Mouse (Mus musculus): ENCODE data around the gene Cpn1. TPM values are rescaled to one million over a fixed set of nuclear protein-coding genes. Genes with fewer than 3 reads are reported as not detected.

Gene Cpn1
- total RNA-seq, 1 experiment from 2014 or later, result not detected

DNA sequence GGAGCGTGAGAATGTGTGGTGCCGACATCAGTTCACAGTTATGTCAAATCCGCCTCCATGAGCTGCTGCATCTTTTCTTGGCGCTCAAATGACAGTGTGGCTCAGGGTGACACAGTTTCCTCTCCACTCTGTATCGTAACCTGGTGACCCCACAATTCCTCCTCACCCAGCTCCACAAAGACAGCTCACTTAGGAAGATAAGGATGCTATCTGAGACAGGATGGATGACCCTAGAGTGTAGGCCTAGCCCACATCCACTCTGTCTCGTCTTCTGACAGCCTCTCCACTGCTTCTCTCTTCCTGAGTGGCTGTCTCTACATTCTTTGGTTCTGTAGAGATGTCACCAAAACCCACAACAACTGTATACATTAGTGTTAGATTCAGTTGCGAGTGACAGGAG lies 9.1 kb upstream of the Cpn1 start:
- no peak for ATAC-seq (replicated peaks; ENCODE audit: insufficient number of reproducible peaks, low FRiP score, low TSS enrichment, poor library complexity, severe bottlenecking)

DNA sequence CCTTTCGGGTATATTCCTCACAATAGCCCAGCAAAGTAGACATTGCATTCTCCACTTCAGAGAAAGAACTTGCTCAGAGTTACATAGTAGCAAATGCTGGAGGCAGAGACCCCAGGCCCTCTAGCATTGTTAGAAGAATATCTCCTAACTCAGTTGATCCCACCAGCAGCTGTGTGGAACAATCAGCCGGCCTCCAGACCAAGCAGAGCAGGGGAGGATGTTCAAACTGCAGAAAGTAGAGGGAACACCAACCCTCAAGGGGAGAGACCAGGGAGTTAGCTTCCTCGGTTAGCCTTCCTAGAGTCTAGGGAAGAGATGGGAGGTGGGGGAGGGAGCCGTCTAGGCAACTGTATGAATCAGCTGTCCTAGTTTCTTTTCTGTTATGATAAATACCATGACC lies 6.1 kb upstream of the Cpn1 start:
- no peak for ATAC-seq (replicated peaks; ENCODE audit: insufficient number of reproducible peaks, low FRiP score, low TSS enrichment, poor library complexity, severe bottlenecking)

DNA sequence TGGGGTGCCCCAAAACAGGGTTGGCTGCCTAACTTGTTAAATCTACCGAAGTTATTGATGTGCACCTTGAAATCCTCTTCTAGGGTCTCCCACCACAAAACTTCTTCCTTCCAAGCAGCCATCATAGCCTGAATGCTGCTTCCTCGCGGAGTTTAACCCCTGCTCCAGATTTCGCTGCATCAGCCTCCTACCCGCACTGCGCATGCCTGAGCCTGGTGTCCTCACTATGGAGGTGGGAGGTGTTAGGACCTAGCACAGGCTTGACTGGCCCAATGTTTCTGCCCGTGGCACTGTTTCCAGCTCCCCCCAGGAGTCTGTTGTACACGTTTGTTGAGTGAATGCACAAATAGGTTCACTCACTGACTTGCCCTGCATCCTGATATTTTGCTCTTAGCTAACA lies 4.0 kb upstream of the Cpn1 start:
- ATAC-seq (replicated peaks; ENCODE audit: insufficient number of reproducible peaks, low FRiP score, low TSS enrichment, poor library complexity, severe bottlenecking), result no peak

DNA sequence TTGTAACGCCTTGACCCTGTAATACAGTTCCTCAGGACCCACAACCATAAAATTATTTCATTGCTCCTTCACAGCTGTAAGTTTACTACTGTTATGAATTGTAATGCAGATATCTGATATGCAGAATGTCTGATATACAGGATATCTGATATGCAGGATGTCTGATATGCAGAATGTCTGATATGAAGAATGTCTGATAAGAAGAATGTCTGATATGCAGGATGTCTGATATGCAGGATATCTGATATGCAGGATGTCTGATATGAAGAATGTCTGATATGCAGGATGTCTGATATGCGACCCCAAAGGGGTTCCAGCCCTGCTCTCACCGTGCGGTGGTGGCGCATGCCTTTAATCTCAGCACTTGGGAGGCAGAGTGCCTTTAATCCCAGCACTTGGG lies 4.4 kb downstream of the Cpn1 start:
- no peak for ATAC-seq (replicated peaks; ENCODE audit: insufficient number of reproducible peaks, low FRiP score, low TSS enrichment, poor library complexity, severe bottlenecking)

DNA sequence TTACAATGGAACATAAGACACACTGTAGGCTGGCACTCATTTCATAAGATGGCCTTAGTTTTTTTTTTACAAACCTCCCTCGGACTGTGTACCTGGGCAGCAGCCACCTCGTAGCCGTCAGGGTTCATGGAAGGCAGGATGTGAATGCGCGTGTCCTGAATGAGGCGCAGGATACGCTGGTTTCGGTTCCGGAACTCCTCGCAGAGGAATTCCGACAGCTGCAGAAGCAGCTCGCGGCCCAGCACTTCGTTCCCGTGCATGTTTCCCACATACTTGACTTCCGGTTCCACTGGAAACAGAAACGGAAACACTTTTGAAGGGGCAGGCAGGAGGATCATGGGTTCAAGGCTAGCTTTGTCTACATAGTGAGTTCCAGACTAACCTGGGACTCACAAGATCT lies 5.6 kb downstream of the Cpn1 start:
- no peak for ATAC-seq (replicated peaks; ENCODE audit: insufficient number of reproducible peaks, low FRiP score, low TSS enrichment, poor library complexity, severe bottlenecking)

DNA sequence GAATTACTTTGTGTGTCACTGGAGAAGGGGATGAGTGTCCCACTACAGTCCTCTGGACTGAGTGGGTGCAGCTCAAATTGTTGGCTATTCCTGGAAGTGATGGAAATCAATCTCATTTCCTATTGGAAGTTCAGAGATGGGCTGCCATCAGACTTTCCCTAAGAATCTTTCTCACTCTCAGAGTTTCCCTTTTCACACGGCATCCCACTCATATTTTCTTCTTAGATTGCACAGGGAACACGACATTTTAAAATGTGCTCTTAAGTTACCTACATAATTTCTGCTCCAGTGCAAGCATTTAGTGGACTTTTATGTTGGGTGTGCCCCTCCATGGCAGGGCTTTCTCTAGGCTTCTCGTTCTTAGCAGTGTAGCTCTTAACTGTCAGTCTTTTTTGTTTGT lies 8.6 kb downstream of the Cpn1 start:
- ATAC-seq (replicated peaks; ENCODE audit: insufficient number of reproducible peaks, low FRiP score, low TSS enrichment, poor library complexity, severe bottlenecking), result no peak

DNA sequence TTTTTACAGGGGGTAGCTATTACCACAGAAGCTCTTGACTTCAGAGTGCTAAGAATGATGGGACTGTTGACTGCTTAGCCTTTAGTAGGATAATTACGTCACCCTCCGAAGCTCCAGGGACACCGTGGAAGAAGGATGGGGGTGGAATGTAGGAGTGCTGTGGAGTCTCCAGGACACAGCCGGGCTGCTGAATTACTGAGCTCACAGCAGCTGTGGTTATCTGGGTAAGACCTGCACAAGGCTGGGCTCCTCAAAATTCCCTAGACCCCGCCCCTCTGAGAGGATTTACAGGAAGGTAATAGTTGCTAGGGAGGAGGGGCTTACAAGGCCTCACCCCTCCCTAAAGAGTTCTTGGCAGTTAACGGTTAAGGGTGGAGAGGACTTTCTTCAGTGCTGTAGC lies 9.7 kb downstream of the Cpn1 start:
- no peak for ATAC-seq (replicated peaks; ENCODE audit: insufficient number of reproducible peaks, low FRiP score, low TSS enrichment, poor library complexity, severe bottlenecking)

DNA sequence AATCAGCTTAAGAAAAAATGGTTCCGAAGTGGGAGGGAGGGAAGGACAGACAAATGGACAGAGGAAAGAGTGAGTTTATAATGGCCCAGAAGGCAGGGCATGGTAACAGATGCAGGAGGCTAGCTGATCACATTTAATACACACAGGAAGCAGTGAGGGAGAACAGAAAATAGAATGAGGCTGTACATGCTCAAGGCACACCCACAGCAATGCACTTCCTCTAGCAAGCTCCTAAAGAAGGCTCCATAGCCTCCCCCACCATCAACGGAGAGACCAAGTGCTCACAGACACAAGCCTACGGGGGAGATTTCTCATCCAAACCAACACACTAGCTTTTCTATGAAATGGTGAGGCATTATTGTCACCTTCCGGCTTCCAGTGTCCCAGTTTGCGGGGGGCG lies 12.1 kb downstream of the Cpn1 start:
- ATAC-seq (replicated peaks; ENCODE audit: insufficient number of reproducible peaks, low FRiP score, low TSS enrichment, poor library complexity, severe bottlenecking), result no peak

DNA sequence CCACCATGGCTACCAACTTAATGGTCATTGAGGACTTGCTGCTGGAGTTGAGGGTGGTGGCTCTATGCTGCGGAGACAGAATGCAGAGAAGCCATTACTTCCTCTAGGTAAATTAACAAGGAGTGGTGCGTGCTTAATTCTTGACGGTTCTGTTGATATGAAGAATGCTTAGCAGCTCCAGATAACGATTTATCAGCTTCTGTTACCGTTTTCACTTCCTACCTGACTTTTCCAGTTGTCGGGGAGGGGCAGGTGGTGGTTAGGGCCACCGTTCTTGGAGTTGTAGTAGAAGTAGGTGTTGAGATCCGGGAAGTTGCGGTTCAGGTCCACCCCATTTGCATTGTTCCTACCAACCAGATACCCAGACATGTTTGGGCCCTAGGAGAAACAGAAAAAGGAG lies 12.6 kb downstream of the Cpn1 start:
- ATAC-seq (replicated peaks; ENCODE audit: insufficient number of reproducible peaks, low FRiP score, low TSS enrichment, poor library complexity, severe bottlenecking), result no peak

DNA sequence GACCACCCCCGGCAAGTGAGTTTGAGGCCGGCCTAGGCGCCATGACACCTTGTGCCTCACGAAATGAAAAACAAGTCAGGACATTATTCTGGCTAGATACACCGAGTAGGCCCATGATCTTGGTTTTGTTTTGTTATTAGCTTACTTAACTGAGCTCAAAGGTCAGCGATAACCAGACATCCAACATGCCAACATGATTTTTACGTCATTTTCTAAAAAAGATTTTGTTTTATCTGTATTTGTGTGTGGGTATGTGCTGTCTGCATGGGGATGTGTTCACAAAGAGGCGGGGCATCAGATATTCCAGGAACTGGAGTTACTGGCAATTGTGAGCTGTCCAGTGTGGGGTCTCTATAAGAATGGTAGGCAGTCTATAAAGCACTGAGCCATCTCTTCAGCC lies 14.2 kb downstream of the Cpn1 start:
- ATAC-seq (replicated peaks; ENCODE audit: insufficient number of reproducible peaks, low FRiP score, low TSS enrichment, poor library complexity, severe bottlenecking), result no peak

DNA sequence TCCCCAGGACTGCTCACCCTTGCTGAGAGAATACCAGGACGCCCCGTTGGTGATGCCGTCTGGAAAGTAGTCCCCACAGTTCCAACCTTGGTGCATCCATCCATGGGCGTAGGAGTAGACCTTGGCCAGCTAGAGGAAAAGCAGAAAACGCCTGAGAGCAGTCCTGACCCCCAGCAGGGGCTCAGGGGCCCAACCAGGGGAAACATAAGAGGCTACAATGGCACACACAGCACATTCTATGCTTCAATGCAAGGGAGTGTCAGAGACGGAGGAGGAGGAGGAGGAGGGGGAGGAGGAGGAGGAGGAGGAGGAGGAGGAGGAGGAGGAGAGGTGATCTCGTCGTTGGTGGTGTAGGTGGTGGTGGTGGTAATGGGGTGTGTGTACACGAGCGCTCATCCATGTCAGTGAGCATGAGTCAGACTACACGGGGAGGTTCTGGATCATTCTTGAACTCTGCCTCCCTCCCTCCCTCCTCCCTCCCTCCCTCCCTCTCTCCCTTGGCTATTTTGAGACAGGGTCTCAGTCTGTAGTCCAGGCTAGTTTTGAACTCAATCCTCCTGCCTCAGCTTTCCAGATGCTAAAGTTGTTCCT lies 17.8 kb downstream of the Cpn1 start:
- no peak for ATAC-seq (replicated peaks; ENCODE audit: insufficient number of reproducible peaks, low FRiP score, low TSS enrichment, poor library complexity, severe bottlenecking)

DNA sequence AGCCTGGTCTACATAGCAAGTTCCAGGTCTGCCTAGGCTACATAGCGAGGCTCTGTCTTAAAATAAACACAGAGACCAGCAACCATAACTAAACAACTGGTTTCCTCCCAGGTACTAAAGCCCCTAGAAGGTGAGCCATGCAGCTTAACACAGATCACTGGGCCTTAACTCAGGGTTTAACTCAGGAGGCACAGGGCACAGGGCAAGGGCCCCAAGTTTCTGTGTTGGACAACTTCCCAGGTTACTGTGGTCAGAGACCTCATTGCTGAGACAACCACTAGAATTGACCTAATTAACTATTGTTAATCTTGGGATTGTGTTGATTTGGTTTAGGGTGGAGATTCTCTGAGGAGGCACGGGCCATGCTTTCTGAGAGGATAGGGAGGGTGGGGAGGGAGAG lies 19.9 kb downstream of the Cpn1 start:
- ATAC-seq (replicated peaks; ENCODE audit: insufficient number of reproducible peaks, low FRiP score, low TSS enrichment, poor library complexity, severe bottlenecking), result no peak

DNA sequence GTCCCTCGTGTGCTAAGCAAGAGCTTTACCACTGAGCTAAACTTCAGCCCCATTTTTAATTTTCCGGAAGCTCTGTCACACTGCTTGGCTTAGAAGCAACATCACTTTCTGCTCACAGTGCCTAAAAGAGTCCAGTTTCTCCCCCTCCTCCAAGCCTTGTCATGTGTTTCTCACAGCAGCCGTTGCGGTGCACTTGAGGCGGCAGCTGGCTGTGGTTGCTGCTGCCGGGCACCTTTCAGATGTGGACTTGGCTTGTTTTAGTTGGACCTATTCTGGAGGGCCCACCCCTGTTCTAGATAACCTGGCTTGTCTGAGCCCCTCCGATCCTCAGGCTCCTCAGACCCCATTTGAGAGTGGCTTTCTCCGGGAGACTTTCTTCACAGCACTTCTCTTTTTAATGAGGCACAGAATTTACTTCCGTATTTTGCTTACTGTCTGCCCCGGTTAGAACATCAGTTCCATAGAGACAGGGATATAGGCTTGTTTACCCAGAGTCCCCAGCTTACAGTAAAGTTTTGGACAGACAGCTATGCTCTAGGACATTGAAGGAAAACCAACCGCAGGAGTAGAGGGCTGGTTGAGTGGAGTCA lies 20.8 kb downstream of the Cpn1 start:
- peak; percentile 45; the same call in 1 of the 2 replicates for ATAC-seq (replicated peaks; ENCODE audit: insufficient number of reproducible peaks, low FRiP score, low TSS enrichment, poor library complexity, severe bottlenecking)

DNA sequence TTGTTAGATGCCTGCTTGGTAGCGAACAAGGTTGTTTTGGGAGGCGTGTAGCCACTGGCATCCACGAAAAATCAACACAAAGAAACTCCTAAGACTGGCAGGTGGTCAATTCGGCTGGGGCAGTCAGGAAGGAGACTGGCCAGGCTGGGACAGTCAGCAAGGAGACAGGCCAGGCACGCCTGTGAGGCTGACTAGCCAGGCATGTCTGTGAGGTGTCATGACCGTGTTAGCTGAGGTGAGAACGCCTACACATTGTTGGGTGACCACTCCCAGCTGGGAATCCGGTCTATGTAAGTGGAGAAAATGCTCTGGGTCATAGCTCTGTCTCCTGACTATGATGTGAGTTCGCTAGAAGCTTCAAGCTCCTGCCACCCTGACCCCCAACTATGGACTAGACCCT lies 23.6 kb downstream of the Cpn1 start:
- ATAC-seq (replicated peaks; ENCODE audit: insufficient number of reproducible peaks, low FRiP score, low TSS enrichment, poor library complexity, severe bottlenecking), result no peak

DNA sequence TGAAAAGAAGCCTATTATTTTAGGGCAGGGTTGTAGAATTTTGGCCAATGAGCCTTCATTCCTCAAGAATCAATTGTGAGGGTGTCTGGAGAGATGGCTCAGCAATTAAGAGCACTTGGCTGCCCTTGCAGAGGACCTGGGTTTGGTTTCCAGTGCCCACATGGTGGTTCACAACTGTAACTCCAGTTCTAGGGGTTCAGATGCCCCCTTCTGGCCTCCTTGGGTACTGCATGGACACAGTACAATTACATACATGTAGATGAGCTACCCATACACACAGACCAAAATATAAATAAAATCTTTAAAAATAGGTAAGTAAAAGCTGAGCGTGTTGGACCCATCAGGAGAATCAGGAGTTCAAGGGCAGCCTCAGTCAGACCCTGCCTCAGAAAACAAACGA lies 25.2 kb downstream of the Cpn1 start:
- ATAC-seq (replicated peaks; ENCODE audit: insufficient number of reproducible peaks, low FRiP score, low TSS enrichment, poor library complexity, severe bottlenecking), result no peak

DNA sequence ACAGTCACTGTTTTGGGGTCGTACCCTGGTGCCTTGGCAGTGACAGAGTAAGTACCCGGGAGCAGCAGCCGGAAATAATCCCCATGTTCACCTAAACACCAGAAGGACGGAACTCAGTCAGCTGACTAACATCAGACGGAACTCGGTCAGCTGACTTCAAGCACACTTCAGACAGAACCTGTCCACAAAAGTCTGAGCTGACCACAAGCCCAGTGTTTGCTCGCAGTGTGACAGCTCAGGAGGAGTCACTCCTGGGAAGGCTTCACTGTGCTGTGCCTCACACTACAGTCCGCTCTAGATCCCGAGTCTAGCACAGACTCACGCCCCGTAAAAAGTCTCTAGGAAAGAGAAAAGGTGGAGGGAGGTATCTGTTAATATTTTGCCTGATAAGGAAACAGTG lies 26.3 kb downstream of the Cpn1 start:
- ATAC-seq (replicated peaks; ENCODE audit: insufficient number of reproducible peaks, low FRiP score, low TSS enrichment, poor library complexity, severe bottlenecking), result no peak

DNA sequence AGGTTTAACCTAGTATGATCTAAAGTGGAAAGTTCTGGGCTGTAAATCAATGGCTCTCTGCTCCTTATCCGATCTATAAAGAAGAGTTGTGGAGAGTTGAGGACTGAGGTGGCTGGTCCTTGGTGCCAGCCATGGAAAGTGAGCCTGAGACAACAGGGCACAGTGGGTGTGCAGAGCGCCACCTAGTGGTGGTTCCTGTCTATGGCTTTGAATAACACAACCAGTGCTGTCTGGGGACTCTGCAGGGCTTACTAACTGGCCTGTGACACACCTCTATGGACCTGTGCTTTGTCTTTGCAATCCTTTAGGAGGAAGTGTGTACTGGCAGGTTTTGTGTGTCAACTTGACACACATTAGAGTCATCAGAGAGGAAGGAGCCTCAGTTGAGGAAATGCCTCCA lies 27.2 kb downstream of the Cpn1 start:
- ATAC-seq (replicated peaks; ENCODE audit: insufficient number of reproducible peaks, low FRiP score, low TSS enrichment, poor library complexity, severe bottlenecking), result peak; percentile 60

DNA sequence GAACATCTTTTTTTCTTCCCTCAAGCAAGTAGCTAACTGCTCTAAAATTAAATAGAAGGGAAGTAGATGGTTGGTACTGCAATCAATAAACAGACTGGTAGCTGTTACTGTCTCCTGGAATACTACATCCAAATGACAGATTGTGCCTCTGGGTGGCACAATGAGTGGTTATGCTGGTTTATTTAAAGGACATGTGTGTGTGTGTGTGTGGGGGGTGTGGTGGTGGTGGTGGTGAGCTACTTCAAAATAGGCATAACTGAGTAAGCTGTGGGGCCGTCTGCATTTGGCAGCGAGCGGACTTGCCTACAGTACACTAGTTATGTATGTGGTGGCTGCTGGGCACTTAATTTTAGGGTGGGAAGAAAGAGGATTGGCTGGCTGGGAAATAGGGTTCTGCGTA lies 28.5 kb downstream of the Cpn1 start:
- no peak for ATAC-seq (replicated peaks; ENCODE audit: insufficient number of reproducible peaks, low FRiP score, low TSS enrichment, poor library complexity, severe bottlenecking)

DNA sequence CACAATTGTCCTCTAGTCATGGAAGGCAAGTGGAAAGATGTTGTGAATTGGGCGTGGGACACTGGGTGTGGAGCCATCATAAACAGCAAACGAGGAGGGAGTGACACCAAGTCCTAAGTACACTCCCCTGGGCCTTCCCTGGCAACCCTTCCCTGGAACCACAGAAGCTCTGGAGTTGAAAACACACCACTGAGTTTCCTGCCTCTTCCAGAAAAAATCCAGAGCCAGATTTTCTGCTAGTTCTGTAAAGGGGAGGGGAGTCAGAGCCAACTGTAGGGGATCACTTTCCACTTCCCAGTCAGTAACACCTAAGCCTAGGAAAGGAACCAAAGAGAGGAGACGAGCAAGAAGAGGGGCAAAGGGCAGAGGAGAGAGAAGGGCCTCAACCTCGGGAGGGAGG lies 29.0 kb downstream of the Cpn1 start:
- ATAC-seq (replicated peaks; ENCODE audit: insufficient number of reproducible peaks, low FRiP score, low TSS enrichment, poor library complexity, severe bottlenecking), result no peak

DNA sequence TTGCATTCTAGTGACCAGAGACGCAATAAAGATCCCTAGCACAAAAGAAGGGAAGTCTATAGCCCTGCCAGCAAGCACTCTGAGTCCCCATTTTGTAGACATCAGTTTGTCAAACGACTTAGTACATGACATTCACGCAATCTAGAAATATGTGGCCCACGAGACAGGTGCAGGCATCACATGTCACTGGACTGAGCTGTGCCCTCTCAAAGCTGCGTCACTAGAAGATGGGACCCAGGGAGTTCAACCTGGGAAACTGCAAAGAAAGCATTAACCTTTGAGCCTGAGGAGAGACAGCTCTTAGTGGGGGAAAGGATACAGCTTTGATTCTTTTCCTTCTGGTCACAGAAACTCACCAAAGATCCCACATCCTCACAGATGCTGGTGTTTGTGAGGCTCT lies 31.1 kb downstream of the Cpn1 start:
- ATAC-seq (replicated peaks; ENCODE audit: insufficient number of reproducible peaks, low FRiP score, low TSS enrichment, poor library complexity, severe bottlenecking), result no peak

DNA sequence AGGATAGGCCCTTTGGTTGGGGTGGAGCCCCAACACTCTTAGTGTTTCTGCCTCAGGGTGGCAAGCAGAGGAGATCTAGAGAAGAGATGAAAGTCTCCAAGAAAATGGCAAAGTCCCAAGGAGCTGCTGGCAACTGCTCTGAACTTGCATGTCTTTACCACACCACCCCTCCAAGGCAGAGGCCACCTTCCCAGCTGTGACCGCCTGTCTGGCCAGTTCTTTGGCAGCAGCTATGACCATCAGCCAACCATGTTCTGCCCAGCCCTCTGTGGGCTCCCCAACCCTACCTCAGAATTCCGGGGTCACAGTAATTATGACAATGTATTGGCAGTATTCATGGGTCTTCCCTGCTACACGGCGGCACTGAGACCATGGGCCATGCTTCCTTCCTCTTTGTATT lies 31.5 kb downstream of the Cpn1 start:
- ATAC-seq (replicated peaks; ENCODE audit: insufficient number of reproducible peaks, low FRiP score, low TSS enrichment, poor library complexity, severe bottlenecking), result no peak
